Mouse (Mus musculus) embryo, embryonic 10.5 days (tissue): Measurements from ENCODE around the gene Gm29427.
A peak's percentile ranks its signal among the peaks of the same experiment; 100 is the strongest.

ENCODE experiments used
- DNase-seq: peaks from one replicate; pipeline ENCODE4 v3.0.0-alpha.2; 2015; ENCODE audit warnings: low spot score

Gene Gm29427

DNA sequence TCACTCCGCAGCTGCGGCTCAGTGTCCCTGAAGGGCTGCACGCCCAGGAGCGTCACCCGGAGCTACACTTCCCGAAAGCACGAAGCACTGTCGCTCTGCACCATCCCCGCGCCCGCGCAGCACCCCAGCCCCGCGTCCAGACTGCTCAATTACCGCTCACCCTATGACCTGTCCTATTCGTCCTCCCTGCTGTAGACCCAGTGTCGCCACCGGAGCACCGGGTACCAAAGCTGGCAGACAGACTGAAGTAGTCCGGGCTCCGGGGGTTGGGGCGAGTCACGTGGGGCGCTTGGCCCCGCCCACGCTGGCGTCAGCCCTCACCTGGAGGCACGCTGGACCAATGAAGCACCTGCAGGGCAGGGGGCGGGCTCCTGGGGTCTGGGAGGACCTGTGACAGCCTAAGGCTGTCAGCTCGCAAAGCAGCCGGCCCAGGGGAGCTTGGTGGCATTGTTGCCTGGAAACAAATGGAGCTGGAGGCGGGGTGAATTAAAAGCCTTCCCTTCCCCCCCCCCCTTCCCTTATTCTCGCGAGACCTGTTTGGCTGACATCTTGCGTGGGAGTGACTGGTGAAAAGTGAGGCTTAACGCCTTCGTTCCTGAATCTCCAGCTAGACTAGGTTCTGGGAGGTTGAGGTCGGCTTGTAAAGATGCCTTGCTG, at the start of gene Gm29427:
Gene Gm29427 (minus strand): TSS at position 239 of the 657 bp plus-strand sequence.
- DNase-seq = peak; percentile 91

DNA sequence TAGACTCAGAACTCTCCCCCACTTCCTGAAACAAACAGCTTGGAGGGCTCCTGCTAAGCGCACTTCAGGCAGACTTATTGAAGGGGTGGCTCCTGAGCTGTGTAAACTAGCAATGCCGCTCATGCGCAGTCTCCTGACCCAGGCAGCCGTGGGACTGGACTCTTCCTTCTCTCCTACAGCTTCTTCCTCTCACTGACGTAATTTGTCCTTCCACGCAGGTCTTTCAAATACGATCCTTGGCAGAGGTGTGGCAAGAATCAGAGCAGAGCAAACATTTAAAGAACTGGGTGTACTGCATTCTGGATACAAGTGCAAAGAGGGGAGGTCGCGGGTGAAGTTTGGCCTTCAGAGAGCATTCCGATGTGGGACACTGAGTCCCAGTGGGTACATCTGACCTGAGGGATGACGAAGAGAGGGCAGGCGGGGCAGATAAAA, 48.4 kb upstream of the Gm29427 start:
- DNase-seq = no peak

DNA sequence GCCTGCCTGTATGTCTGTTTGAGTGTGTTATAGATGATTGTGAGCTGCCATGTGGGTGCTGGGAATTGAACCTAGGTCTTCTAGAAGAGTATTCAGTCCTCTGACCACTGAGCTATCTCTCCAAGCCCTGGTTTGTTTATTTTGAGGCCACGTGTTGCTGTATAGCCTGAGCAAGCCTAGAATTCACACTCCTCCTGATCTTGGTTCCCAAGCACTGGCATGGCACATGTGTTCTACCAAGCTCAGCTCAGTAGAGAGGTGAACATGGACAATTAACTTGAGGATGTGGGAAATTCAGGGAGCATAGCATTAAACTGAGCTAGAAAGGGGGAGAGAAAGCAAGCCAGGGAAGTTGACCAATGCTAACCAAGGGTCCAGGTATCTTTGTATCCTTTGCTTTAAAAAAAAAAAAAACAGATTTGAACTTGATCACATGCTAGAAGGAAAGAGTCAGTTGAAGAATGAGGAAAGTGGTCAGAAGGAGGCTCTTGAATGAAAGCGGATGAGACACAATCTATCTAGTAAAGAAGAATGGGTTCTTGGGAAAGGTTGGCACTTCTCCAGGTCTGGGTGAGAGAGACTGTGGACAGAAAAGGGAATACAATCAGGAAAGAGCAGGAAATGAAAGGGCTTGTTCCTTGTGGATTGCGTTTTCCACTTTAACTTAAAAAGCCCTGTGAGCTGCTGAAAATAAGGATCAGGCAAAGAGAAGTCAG, 46.6 kb upstream of the Gm29427 start:
- no peak for DNase-seq

DNA sequence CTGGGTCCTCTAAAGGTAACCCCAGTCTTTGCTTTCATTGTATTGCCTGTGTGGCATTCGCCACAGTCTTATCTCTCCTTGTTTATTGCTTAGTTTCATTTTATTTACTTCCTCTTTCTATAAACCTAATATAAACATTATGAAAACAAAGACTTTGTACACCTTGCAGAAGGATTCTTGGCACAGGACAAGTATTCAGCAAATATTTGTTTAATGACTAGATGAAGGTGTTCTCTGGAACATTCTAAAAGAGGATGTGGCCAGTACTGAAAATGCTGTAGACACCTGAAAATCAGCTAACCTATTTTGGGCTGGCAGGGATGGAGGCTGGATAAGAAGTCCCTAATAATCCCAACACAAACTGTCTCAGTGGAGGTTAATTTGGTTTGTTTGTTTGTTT, 46.0 kb upstream of the Gm29427 start:
- no peak for DNase-seq

DNA sequence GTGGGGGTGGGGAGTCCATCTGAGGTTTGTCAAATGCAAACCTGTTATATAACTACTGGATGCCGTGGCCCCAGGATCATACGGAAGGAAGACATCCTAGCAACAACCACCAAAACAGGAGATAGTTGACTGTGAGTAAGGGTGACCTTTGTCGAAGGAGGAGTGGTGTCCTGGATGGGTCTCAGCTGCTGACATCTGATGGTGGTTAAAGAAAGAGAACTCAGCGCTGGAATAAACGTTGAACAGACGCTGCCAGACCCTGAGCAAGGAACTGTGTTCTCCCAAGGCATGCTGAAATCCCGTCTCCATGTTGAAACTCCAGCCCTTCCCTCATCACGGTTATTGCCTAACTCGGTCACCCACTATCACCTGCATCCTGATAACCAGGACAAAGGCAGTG, 44.1 kb upstream of the Gm29427 start:
- DNase-seq = no peak

DNA sequence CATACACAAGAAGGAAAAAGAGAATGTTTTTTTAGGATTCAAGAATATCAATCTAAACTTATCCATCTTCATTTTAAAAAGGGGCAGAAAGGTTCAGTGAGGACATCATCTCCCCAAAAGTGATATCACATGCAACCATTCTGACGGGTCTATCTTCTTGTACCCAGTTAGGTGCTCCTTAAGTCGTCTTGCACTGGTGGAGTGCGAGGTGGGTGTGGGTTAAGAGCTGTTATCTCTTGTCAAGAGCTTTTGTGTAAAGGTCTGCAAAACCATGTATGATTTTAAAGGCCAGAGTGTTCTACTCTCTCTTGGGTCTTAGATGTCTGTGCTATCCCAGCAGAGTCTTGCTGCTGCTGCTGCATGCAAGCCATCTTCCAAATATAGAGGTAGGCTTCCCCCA, 31.2 kb upstream of the Gm29427 start:
- no peak for DNase-seq

DNA sequence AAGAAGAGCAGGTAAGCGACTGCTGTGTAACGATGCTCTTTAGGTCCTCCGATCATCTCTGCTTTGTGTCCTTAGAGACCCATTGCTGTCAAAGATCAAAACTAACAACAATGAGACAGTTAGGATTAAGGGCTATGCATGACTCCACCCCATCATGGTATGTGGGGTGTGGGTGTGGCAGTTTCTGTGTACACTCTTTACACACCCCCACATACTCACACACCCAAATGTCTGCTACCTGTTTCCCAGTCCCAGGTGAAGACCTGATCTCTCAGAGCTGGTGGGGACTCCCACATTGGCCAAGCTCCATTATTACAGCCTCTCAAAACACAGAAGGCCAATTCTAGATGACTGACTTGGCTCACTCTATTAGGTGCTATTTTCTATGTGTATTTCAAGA, 30.0 kb upstream of the Gm29427 start:
- DNase-seq = no peak

DNA sequence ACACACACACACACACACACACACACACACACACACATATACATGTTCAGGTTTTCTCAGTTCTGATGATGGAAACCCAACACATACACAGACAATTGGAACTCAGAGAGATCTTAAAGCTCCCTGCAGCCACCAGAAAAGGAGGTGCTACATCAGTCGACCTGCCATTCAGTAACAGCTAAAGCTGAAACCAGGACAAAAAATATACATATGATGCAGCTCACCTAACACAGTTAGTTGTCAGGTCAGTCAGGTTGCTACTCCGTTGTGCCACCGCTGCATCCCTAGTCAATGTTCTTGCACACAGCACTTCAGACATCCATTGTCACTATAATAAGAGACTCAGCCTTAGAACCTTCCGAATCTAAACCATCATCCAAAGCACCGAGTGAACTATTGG, 29.4 kb upstream of the Gm29427 start:
- DNase-seq = no peak

DNA sequence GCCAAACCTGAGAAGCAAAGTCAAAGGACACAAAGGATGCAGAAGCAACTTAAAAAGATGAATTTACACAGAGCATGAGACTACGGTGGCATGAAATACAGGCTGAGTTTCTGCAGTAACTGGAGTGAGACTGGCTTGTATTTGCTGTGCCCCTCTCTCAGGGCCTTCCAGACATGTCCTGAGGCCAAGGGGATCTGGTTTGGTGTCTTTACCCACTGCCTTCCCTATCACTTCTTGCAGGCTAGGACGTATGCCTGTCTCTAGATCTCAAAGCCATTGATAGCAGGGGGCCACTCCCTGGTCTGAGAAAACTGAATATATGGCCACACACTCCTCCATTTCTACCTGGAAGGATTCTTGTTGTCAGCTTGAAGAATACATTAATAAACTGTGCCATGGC, 28.6 kb upstream of the Gm29427 start:
- no peak for DNase-seq

DNA sequence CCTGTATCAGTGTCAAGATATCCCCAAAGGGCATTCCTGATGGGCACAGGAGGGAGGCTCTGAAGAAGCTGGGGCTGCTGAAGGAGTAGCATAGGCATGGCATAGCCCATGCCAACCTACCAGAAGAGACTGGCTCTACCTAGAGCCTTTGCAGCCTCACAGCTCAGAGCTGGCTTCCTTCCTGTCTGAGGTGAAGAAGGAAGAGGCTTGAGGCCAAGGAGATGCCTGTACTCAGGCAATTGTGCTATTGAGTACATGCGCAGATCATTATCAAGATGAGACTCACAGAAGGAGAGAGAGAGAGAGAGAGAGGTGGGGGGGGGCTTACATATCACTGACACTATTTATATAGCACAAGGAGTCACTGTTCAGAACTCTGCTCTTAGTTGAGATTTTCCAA, 28.2 kb upstream of the Gm29427 start:
- DNase-seq = no peak

DNA sequence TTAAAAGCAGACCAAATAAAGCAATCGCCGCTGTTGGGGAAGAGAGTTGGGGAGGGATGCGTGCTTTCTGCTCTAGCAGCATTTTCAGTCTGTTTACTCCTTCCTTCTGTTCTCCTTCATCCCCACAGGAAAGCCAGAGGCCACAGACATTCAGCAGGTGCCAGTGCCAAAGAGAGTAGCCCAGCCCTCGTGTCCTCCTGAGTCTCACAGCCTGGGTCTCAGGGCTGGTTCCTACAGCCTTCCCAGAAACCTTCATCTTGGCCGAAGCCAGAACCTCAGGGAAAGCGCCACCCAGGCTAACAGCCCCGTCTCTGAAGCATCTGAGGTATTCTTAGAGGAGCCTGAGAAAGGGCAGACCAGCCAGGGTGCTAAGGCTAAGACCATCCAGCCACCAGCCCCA, 26.6 kb upstream of the Gm29427 start:
- DNase-seq = no peak

DNA sequence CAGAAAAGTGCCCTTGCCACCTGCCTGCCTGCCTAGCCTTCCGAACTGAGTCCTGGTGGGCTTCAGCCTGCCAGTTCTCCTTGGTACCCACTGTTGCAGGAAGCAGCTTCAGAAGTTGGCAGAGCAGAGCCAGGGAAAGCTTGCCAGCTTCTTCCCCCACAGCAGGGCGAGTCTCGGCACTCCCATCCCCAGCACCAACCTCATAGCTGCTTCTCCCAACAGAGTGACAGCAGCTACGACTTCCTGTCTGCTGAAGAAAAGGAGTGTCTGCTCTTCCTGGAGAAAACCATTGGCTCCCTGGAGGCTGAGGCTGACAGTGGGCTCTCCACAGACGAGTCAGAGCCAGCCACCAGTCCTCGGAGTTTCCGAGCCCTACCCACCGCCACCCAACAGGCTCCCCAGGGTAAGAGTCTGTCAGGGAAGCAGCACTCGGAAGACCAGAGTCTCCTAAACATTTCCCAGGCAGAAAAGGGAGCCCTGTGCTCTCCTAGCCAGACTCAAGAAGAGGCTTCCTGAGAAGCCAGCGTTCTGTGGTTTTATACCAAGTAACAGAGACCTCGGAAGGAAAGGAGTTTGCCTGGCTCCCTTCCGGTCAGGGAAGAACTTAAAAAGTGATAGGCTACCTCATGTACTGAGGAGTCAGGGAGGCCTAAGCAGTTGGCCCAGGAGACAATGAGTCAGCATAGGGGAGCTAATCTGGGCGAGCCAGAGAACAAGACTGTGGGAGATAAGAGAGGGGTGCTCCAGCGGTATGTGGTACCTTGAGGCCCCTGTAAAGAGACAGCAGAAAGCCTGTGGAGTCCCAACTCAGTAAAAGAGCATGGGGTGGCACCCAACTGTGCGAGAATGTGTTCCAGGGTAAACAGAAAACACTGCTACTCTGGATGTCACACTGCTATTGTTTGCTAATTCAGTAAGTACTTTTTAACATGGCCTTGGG, 25.5 kb upstream of the Gm29427 start:
- DNase-seq = peak; percentile 26

DNA sequence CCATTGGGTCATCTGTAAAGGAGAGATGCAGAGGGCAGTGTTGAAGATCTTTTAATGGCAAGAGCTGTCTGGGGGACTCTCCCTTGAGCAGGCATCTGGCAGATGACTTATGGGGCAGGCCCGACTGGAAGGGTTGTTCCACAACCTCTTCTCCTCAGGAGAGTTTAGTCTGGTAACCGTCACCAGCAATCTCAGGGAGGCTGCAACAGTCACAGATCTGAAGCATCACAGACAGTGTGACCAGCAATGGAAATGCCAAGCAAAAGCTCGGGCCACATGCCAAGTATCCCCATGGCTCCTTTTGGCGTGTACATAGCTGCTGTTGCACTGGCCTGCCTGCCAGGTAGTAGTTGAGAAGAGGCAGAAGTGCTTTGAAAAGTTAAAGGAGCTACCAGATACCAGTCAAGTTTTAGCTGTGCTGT, 24.6 kb upstream of the Gm29427 start:
- no peak for DNase-seq

DNA sequence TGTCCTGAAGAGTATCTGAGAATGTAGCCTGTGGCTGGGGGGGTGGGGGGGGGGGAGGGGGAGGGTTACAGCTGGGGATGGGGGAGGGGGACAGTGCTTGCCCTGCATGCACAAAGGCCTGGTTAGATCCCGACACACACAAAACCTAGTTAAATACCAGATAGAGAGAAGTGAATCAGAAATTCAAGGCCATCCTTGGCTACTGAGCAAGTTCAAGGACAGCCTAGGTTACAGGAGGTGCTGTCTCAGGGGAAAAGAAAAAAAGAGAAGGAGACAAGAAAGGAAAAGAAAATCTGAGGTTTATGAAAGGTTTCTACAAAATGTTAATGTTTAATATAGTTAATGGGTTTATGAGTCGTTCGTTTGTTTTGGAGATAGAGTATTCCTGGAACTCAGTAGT, 24.0 kb upstream of the Gm29427 start:
- no peak for DNase-seq

DNA sequence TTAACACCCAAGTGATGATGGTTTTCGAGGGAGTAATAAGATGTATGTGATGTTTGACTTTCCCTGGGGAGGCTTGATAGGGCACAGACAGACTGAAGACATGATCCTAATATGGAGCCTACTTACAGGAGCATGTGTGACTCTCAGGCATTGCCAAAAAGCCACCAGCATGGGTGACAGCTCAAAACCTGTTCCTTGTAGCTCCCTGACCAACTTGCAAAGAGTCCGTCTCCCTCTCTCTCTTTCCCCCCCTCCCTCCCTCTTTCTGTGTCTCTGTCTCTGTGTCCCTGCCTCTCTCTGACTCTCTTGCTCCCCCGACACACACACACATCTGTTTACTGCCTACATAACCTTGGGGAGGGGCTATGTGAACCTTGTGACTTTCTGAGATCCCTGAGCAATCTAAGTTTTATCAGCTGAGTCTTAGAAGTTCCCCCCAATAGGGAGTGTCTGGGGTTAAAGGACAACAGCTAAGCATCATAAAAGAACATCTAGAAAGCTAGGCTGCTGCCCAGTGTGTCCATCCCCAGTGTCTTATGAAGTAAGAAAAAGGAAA, 23.0 kb upstream of the Gm29427 start:
- no peak for DNase-seq

DNA sequence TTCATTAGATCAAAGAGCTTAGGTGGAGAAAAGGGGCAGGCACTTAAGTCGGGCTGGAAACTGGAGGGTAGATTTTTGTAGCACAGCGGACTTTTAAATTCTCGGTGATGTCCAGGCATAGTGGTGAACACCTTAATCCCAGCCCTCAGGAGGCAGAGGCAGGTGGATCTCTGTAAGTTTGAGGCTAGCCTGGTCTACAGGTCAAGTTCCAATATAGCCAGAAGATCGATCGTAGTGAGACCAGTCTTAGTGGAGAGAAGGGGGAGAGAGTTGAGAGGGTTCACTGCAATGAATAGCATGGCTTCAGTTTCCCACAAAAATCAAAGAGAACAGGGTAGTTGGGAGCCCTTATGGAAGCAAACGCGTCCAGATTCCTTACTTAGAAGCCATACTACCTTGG, 22.3 kb upstream of the Gm29427 start:
- DNase-seq = no peak

DNA sequence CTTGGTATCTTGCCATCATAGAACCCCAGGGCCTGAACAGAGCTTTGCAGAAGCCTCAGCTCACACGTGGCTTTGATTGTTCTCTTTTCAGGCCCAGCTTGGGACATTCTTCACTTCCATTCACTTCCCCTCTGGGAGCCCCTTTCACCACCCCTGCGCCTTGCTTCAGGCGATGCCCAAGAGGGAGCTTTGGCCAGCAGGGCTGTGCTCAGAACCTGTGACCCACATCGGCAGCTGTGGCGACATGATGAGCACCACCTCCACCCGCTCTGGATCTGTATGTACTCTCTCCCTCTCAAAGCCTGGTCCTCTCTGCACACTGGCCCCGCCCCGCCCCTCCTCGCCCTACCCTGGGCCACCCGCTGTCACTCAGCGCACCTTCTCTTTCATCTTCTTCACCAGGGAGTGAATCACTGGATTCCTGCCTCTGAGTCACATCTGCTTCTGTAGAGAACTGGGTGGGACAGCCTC, 21.8 kb upstream of the Gm29427 start:
- no peak for DNase-seq

DNA sequence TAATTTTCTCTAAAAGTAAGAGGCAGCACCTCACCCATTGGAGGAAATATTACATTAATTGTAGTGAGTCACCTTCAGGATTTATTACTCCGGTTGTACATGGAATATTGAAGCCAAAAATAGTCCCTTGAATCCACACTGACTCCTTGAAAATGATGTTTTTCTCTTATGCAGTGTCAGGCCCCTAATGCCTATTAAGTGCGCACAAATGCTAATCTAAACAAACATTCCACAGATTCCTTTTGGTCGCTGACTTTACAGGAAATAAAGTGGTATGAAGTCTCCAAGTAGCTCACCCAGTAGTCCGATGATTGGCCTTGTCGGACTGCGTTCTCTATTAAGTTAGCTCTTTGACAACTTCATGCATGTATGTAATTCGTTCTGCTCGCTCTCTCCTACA, 19.3 kb upstream of the Gm29427 start:
- no peak for DNase-seq

DNA sequence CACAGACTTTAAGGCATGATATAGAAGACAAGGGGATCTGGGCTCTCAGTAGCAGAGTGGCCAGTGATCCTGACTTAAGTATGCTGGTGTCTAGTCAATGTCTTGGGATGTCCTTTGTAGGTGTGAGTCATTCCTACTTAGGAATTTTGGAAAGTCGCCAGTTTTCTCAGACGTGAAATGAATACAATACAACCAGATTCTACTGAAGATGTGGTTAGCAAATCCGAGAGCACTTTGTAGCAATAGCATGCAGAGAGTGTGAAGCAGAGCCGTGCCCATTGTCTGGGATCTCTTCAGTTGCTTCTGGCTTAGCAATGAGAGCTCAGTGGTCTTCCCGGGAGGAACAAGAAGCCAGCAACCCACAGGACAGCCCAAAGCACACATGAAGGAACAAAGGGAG, 18.9 kb upstream of the Gm29427 start:
- DNase-seq = no peak

DNA sequence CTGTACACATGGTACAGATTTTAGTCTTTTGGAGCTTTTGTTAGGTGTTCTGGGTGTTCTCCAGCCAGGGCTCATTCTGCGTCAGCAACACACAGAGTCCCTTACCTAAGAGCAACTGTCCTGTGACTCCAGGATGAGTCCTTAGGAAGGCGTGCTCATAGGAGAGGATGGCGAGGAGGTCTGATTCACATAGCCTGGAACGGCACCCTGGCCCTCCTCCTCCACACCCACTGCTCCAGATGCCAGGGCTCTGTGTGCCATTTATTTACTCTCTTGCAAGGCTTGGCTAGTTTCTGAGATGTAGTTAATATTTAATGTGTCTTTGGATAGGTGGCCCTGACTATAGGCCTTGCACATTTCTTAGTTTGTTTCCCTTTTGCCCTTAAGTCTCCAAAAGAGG, 18.1 kb upstream of the Gm29427 start:
- DNase-seq = no peak

DNA sequence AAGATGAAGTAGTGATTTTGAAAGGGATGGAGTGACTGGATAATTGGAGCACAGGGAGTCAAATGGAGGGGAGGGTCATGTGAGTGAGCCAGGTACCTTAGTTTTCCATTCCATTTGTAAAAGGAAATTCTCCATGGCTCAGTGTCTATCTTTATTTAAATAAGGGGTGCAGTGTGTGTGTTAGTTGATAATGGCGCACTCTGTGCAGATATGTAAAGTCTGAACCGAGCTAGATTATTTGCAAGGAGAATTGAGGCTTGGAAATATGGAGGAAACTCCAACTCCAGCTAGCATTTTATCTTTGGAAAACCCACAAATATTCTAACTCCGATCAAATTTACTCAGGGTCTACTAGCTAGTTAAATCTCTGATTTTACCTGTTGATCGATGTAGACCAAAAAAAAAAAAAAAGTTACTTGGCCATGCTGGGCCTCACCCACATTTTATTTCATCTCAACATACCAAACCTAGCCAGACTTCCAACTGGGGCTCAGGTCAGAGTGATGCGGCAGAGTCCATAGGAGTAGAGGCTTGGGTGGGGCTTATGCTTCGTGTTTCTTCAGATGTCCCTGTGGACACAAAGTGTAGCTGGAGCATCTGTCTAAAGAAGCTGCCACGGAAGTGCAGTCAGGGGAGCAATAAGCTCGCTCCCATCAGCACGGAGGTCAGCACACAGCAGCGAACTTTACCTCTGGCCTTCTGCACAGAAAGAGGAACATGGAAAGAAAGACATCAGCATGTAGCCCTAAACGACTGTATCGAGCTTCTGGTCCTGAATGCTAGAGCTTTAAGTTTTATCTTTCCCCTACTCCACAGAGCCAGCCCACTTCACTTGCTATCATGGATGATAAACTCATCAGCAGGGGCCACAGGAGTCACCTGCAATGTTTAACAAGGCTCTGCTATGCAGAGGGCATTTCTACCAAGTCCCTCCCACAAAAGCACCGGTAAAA, 17.4 kb upstream of the Gm29427 start:
- DNase-seq = no peak
